ENCODE assay signal across 8 mouse cellular contexts in genomic region chr3:146449745-146450250, GRCm38 (mm10). TPM values are rescaled to one million over a fixed set of nuclear protein-coding genes. Genes with fewer than 3 reads are reported as not detected.
DNase-seq lines count a peak whose midpoint lies in the region; ATAC-seq and TF ChIP-seq lines count a peak whose summit lies in the region.

Gene Ctbs, plus strand, starts transcription at chr3:146449795.

- peak within 1 kb of the TSS; percentile 56 for H3K4me2 ChIP-seq in forebrain, embryonic 16.5 days (ENCODE audit: low read length)

- peak within 1 kb of the TSS; percentile 60 for H3K27ac ChIP-seq in heart, adult 2 months
- no peak within 1 kb of the TSS for H3K27ac ChIP-seq in ES-Bruce4 (ENCODE audit: insufficient read depth, low read length)
- no peak within 1 kb of the TSS for H3K27ac ChIP-seq in forebrain, embryonic 16.5 days (ENCODE audit: low read length)

- no peak; the same call in 1 of the 2 replicates for ATAC-seq in forebrain, embryonic 16.5 days
- ATAC-seq in megakaryocyte, adult 5-6 weeks (ENCODE audit: poor library complexity, severe bottlenecking): no peak

- no peaks in the 10 kb centered on the region for H3K79me2 ChIP-seq in heart, adult 2 months (replicated peaks; ENCODE audit: control insufficient read depth, insufficient read depth, low read length)

- DNase-seq in heart, adult 2 months: no peak
- no peak for DNase-seq in heart, adult 11 months
- DNase-seq in natural killer cell, adult 2 months (ENCODE audit: low spot score in 2 of 2): no peak
- DNase-seq in frontal cortex, postnatal 10 days (ENCODE audit: low spot score in 2 of 2): no peak
- no peak for DNase-seq in testis, postnatal 10 days (ENCODE audit: low spot score)

- H3K27me3 ChIP-seq in heart, adult 2 months (ENCODE audit: control insufficient read depth, insufficient read depth, low read length): no peaks in the 10 kb centered on the region
- H3K27me3 ChIP-seq in ES-Bruce4 (ENCODE audit: control insufficient read depth, insufficient read depth, low read length, poor library complexity, severe bottlenecking): no peaks in the 10 kb centered on the region
- H3K27me3 ChIP-seq in forebrain, embryonic 16.5 days (replicated peaks; ENCODE audit: control insufficient read depth, insufficient read depth, low read length): no peaks in the 10 kb centered on the region

- WGBS in heart, adult 2 months: 49% methylated on average over 9 of the region's 9 CpGs
- 44% methylated on average over 9 of the region's 9 CpGs for WGBS in forebrain, embryonic 16.5 days

- no peak for TF ChIP-seq CTCF in heart, adult 2 months (IDR thresholded peaks at IDR 0.05)
- TF ChIP-seq CTCF in ES-Bruce4 (IDR thresholded peaks at IDR 0.05; ENCODE audit: low read depth, low read length): no peak

- TF ChIP-seq EP300 in heart, adult 2 months (IDR thresholded peaks at IDR 0.05; ENCODE audit: insufficient read depth, low read depth, low read length): no peak
- no peak for TF ChIP-seq EP300 in ES-Bruce4 (IDR thresholded peaks at IDR 0.05; ENCODE audit: insufficient read depth, low read depth, low read length)

- H3K4me3 ChIP-seq in heart, adult 2 months: peak within 1 kb of the TSS; percentile 60
- H3K4me3 ChIP-seq in ES-Bruce4 (ENCODE audit: low read depth, low read length): peak within 1 kb of the TSS; percentile 76
- H3K4me3 ChIP-seq in forebrain, embryonic 16.5 days (replicated peaks; ENCODE audit: low read length): peak within 1 kb of the TSS; percentile 57

- intact Hi-C loops in heart, adult 2 months (cut with DNase I): loop anchor here (1.0 to 5.0 kb wide), 3 partner anchors 45 to 73 kb away; partner anchors contain the start of genes Gng5, Rpf1, Spata1 and Ssx2ip

- H3K9me3 ChIP-seq in ES-Bruce4 (replicated peaks; ENCODE audit: control insufficient read depth, insufficient read depth, low read length, poor library complexity, severe bottlenecking): no peaks in the 10 kb centered on the region
- H3K9me3 ChIP-seq in forebrain, embryonic 16.5 days (ENCODE audit: control insufficient read depth, low read length): 0 out of 2 replicates have a peak, but pooled peaks cover 3% of the 10 kb centered on the region

- H3K4me1 ChIP-seq in heart, adult 2 months (ENCODE audit: control insufficient read depth, insufficient read depth, low read length): peaks cover 2% of the 10 kb centered on the region; the same call in 1 of the 2 replicates
- no peaks in the 10 kb centered on the region for H3K4me1 ChIP-seq in ES-Bruce4 (ENCODE audit: control insufficient read depth, insufficient read depth, low read length)
- H3K4me1 ChIP-seq in forebrain, embryonic 16.5 days (replicated peaks; ENCODE audit: control insufficient read depth, insufficient read depth, low read length): no peaks in the 10 kb centered on the region; the same call in 1 of the 2 replicates

- no peak for TF ChIP-seq POLR2A in heart, adult 2 months (IDR thresholded peaks at IDR 0.05; ENCODE audit: insufficient read depth, low read depth, low read length)
- no peak for TF ChIP-seq POLR2A in ES-Bruce4 (IDR thresholded peaks at IDR 0.05; ENCODE audit: insufficient read depth, low read length)

- peak within 1 kb of the TSS; percentile 74 for H3K9ac ChIP-seq in heart, adult 2 months (ENCODE audit: low read depth, low read length)
- peak within 1 kb of the TSS; percentile 21 for H3K9ac ChIP-seq in ES-Bruce4 (ENCODE audit: low read depth, poor library complexity, severe bottlenecking)
- peak within 1 kb of the TSS; percentile 69 for H3K9ac ChIP-seq in forebrain, embryonic 16.5 days (replicated peaks; ENCODE audit: low read depth, low read length)

- H3K36me3 ChIP-seq in heart, adult 2 months (ENCODE audit: control insufficient read depth, insufficient read depth, low read length): no peaks in the 10 kb centered on the region
- no peaks in the 10 kb centered on the region for H3K36me3 ChIP-seq in ES-Bruce4 (ENCODE audit: control insufficient read depth, insufficient read depth, low read length, poor library complexity, severe bottlenecking)
- H3K36me3 ChIP-seq in forebrain, embryonic 16.5 days (ENCODE audit: control insufficient read depth, insufficient read depth): 0 out of 2 replicates have a peak, but pooled peaks cover 3% of the 10 kb centered on the region

RNA-seq across cellular contexts. Expression of gene Ctbs, which starts in this region (rescaled TPM):
- 1 to 10 TPM; 3.2 to 3.7 TPM for total RNA-seq in heart, adult 2 months (2021)
- 1.7 and 3.6 TPM in 2 replicates for polyA plus RNA-seq in heart, adult 2 months (2012; rRNA removed)
- polyA plus RNA-seq in ES-Bruce4 (2011; ENCODE audit: insufficient read depth, insufficient read length, low read depth, missing spikeins): 15.1 and 17.1 TPM in 2 replicates
- 4.0 and 4.2 TPM in 2 replicates for polyA plus RNA-seq in forebrain, embryonic 16.5 days (2015; fragmentation: Nextera tagmentation; extraction: Ambion mirVana)
- total RNA-seq in megakaryocyte, adult 5-6 weeks (2015): 27.2 and 37.1 TPM in 2 replicates
- 25.0 and 26.0 TPM in 2 replicates for total RNA-seq in megakaryocyte, adult 5-6 weeks (2017)

Comparison
In these comparisons a context has a peak if more than half of its experiments do, and no peak if none do; other contexts are left out.
1. RNA of gene Ctbs (total RNA-seq): 25.0 to 37.1 TPM in megakaryocyte, adult 5-6 weeks; 3.2 to 3.7 TPM in heart, adult 2 months; every median in the first group is over 4 times any median in the second.
2. H3K9ac ChIP-seq: peak in every context shown above with its lines; median percentile 74 in heart, adult 2 months; 69 in forebrain, embryonic 16.5 days; 21 in ES-Bruce4.
3. Peak in every context shown above with its lines, with median percentiles within 50 percentile points of each other: H3K4me3 ChIP-seq.